Mouse (Mus musculus): Measurements from ENCODE around the gene Hpn. TPM values are rescaled to one million over a fixed set of nuclear protein-coding genes. Genes with fewer than 3 reads are reported as not detected.

The Hpn gene
- polyA plus RNA-seq, 1 experiment from 2014 or later = 0.67 TPM

DNA sequence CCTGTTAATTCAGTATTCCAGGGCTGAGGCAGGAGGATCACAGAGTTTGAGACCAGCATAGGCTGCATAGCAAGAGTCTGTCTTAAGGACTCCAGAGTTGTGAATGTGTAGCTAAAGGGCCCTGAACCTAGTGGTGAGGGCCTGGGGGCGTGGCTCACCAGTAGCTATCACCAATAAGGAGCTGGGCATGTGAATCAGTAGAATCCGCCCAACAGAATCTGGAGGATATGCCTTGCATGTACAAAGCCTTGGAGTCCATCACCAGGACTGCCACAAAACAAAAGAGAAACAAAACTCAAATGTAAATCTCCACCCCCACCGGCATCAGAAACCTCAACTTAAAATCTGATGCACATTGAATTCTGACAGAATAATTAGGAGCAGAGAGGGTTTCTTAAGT lies 33.0 kb upstream of the Hpn start:
- 64% methylated on average over 3 of the region's 3 CpGs for WGBS

GRCm38 (mm10) chr7:31145596-31146160 lies 30.6 kb upstream of the Hpn start:
- 43% methylated on average over 12 of the region's 12 CpGs for WGBS
- no peak for ATAC-seq (ENCODE audit: low read depth)
- H3K36me3 ChIP-seq (ENCODE audit: control insufficient read depth, insufficient read depth, low read length) = peaks cover 33% of the 10 kb centered on the region

More for the DNA sequence above, 33.0 kb upstream of the Hpn start:
- Histone ChIP-seq H3K4me3 (ENCODE audit: low read depth, low read length) (peak overlapping the region; percentile 87), H3K27me3 (ENCODE audit: control insufficient read depth, insufficient read depth, low read length) (no peaks in the 10 kb centered on the region), H3K36me3 (ENCODE audit: control insufficient read depth, insufficient read depth, low read length) (peaks cover 10% of the 10 kb centered on the region; the same call in 1 of the 2 replicates), H3K4me1 (ENCODE audit: control insufficient read depth, insufficient read depth, low read length) (peaks cover 26% of the 10 kb centered on the region), H3K4me2 (ENCODE audit: low read depth, low read length) (peak overlapping the region; percentile 71), H3K9me3 (ENCODE audit: control insufficient read depth, low read length) (no peaks in the 10 kb centered on the region), H3K9ac (replicated peaks; ENCODE audit: low read depth, low read length) (peak overlapping the region; percentile 99), H3K27ac (ENCODE audit: low read depth, low read length) (peak overlapping the region; percentile 99)
- ATAC-seq (ENCODE audit: low read depth) = no peak

GRCm38 (mm10) chr7:31144886-31145285 lies 29.8 kb upstream of the Hpn start:
- H3K9ac ChIP-seq (replicated peaks; ENCODE audit: low read depth, low read length) = no peak overlapping the region
- no peaks in the 10 kb centered on the region for H3K27me3 ChIP-seq (ENCODE audit: control insufficient read depth, insufficient read depth, low read length)
- no peaks in the 10 kb centered on the region for H3K9me3 ChIP-seq (ENCODE audit: control insufficient read depth, low read length)
- H3K27ac ChIP-seq (ENCODE audit: low read depth, low read length) = no peak overlapping the region
- no peak for ATAC-seq (ENCODE audit: low read depth)
- H3K4me1 ChIP-seq (ENCODE audit: control insufficient read depth, insufficient read depth, low read length) = peaks cover 18% of the 10 kb centered on the region
- H3K36me3 ChIP-seq (ENCODE audit: control insufficient read depth, insufficient read depth, low read length) = peaks cover 40% of the 10 kb centered on the region
- H3K4me3 ChIP-seq (ENCODE audit: low read depth, low read length) = no peak overlapping the region
- WGBS = 98% methylated on average over 16 of the region's 16 CpGs
- H3K4me2 ChIP-seq (ENCODE audit: low read depth, low read length) = no peak overlapping the region

More at GRCm38 (mm10) chr7:31145596-31146160, 30.6 kb upstream of the Hpn start:
- Histone ChIP-seq H3K9ac (replicated peaks; ENCODE audit: low read depth, low read length) (no peak overlapping the region), H3K4me3 (ENCODE audit: low read depth, low read length) (no peak overlapping the region), H3K4me1 (ENCODE audit: control insufficient read depth, insufficient read depth, low read length) (peaks cover 18% of the 10 kb centered on the region), H3K9me3 (ENCODE audit: control insufficient read depth, low read length) (no peaks in the 10 kb centered on the region), H3K27me3 (ENCODE audit: control insufficient read depth, insufficient read depth, low read length) (no peaks in the 10 kb centered on the region), H3K27ac (ENCODE audit: low read depth, low read length) (no peak overlapping the region), H3K4me2 (ENCODE audit: low read depth, low read length) (no peak overlapping the region)

GRCm38 (mm10) chr7:31140941-31141340 lies 25.9 kb upstream of the Hpn start:
- Histone ChIP-seq H3K9me3 (ENCODE audit: control insufficient read depth, low read length) (no peaks in the 10 kb centered on the region), H3K27ac (ENCODE audit: low read depth, low read length) (no peak overlapping the region)

DNA sequence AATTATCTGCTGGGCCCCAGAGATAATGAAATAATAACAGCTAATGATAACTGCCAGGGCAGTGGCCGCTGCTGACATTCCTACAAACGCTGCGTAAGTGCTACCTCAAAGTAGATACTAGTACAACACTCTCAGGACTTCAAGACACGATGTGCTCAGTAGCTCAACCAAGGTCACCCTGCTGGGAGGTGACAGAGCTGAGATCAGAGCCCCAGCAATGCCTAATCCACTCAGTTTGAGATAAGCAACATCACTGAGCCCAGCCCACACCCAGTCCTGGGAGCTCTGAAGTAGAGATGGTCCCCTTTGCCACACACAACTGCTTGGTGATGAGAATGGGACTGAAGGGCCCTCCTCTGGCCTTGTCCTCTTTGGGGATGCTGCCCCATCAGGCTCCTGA lies 25.2 kb upstream of the Hpn start:
- 95% methylated on average over 4 of the region's 4 CpGs for WGBS

More at GRCm38 (mm10) chr7:31140941-31141340, 25.9 kb upstream of the Hpn start:
- WGBS = 95% methylated on average over 10 of the region's 10 CpGs
- no peak for ATAC-seq (ENCODE audit: low read depth)
- Histone ChIP-seq H3K36me3 (ENCODE audit: control insufficient read depth, insufficient read depth, low read length) (peaks cover 74% of the 10 kb centered on the region), H3K27me3 (ENCODE audit: control insufficient read depth, insufficient read depth, low read length) (no peaks in the 10 kb centered on the region), H3K4me2 (ENCODE audit: low read depth, low read length) (no peak overlapping the region), H3K4me1 (ENCODE audit: control insufficient read depth, insufficient read depth, low read length) (no peaks in the 10 kb centered on the region), H3K4me3 (ENCODE audit: low read depth, low read length) (no peak overlapping the region), H3K9ac (replicated peaks; ENCODE audit: low read depth, low read length) (no peak overlapping the region)

DNA sequence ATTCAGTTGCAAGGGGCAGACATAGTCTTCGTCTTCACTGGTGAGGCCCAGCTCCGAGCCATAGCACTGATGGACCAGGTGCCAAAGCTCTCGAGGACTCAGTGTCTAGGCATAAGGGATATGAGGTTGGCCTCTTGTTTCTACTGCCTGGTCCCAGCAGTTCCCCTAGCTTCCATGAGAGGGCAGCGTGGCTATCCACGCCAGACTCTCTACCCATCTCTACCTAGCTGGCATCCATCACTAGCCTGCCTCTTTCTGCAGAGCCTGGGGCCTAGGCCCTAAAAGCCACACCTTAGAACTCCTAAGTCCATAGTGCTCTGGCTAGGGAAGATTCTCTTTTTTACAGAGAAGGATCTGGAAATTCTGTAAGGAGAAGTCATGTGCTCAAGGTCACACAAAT lies 24.7 kb upstream of the Hpn start:
- 77% methylated on average over 5 of the region's 5 CpGs for WGBS
- Histone ChIP-seq H3K9me3 (ENCODE audit: control insufficient read depth, low read length) (no peaks in the 10 kb centered on the region), H3K9ac (replicated peaks; ENCODE audit: low read depth, low read length) (no peak overlapping the region), H3K36me3 (ENCODE audit: control insufficient read depth, insufficient read depth, low read length) (peaks cover 85% of the 10 kb centered on the region), H3K4me3 (ENCODE audit: low read depth, low read length) (no peak overlapping the region), H3K27ac (ENCODE audit: low read depth, low read length) (no peak overlapping the region), H3K27me3 (ENCODE audit: control insufficient read depth, insufficient read depth, low read length) (no peaks in the 10 kb centered on the region), H3K4me2 (ENCODE audit: low read depth, low read length) (no peak overlapping the region), H3K4me1 (ENCODE audit: control insufficient read depth, insufficient read depth, low read length) (no peaks in the 10 kb centered on the region)
- peak; percentile 38; the same call in 1 of the 2 replicates for ATAC-seq (ENCODE audit: low read depth)

More for the DNA sequence above, 25.2 kb upstream of the Hpn start:
- H3K4me3 ChIP-seq (ENCODE audit: low read depth, low read length) = no peak overlapping the region
- no peak for ATAC-seq (ENCODE audit: low read depth)
- H3K27ac ChIP-seq (ENCODE audit: low read depth, low read length) = no peak overlapping the region
- no peaks in the 10 kb centered on the region for H3K4me1 ChIP-seq (ENCODE audit: control insufficient read depth, insufficient read depth, low read length)
- H3K36me3 ChIP-seq (ENCODE audit: control insufficient read depth, insufficient read depth, low read length) = peaks cover 80% of the 10 kb centered on the region
- H3K4me2 ChIP-seq (ENCODE audit: low read depth, low read length) = no peak overlapping the region
- H3K9ac ChIP-seq (replicated peaks; ENCODE audit: low read depth, low read length) = no peak overlapping the region
- H3K9me3 ChIP-seq (ENCODE audit: control insufficient read depth, low read length) = no peaks in the 10 kb centered on the region
- H3K27me3 ChIP-seq (ENCODE audit: control insufficient read depth, insufficient read depth, low read length) = no peaks in the 10 kb centered on the region

DNA sequence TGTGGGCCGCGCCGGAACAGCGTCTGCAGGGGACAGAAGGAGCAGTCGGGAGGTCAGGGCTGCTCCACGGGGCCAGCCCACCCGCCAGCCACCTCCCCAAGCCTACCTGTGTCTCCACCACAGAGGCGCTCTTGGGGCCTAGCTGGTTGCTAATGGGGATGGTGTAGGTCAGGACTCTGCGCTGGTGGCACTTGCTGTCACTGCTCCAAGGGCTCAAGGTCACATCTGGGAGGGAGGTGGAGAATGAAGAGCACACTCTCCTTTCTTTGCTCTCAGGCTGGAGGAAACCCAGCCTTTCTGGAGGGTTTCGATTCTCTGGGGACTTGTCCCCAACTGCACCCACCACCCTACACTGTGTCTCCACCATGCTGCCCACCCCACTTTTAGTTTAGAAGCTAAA lies 20.6 kb upstream of the Hpn start:
- 95% methylated on average over 10 of the region's 10 CpGs for WGBS
- Histone ChIP-seq H3K4me3 (ENCODE audit: low read depth, low read length) (no peak overlapping the region), H3K36me3 (ENCODE audit: control insufficient read depth, insufficient read depth, low read length) (peaks cover 97% of the 10 kb centered on the region), H3K9ac (replicated peaks; ENCODE audit: low read depth, low read length) (no peak overlapping the region), H3K27ac (ENCODE audit: low read depth, low read length) (no peak overlapping the region), H3K4me2 (ENCODE audit: low read depth, low read length) (no peak overlapping the region), H3K9me3 (ENCODE audit: control insufficient read depth, low read length) (no peaks in the 10 kb centered on the region), H3K27me3 (ENCODE audit: control insufficient read depth, insufficient read depth, low read length) (no peaks in the 10 kb centered on the region), H3K4me1 (ENCODE audit: control insufficient read depth, insufficient read depth, low read length) (no peaks in the 10 kb centered on the region)
- no peak for ATAC-seq (ENCODE audit: low read depth)

- Histone ChIP-seq H3K36me3 (ENCODE audit: control insufficient read depth, insufficient read depth, low read length) (peaks cover 79% of the 10 kb centered on the region), H3K27me3 (ENCODE audit: control insufficient read depth, insufficient read depth, low read length) (no peaks in the 10 kb centered on the region), H3K4me2 (ENCODE audit: low read depth, low read length) (no peak overlapping the region), H3K9me3 (ENCODE audit: control insufficient read depth, low read length) (no peaks in the 10 kb centered on the region), H3K9ac (replicated peaks; ENCODE audit: low read depth, low read length) (no peak overlapping the region), H3K4me1 (ENCODE audit: control insufficient read depth, insufficient read depth, low read length) (0 out of 2 replicates have a peak, but pooled peaks cover 4% of the 10 kb centered on the region), H3K4me3 (ENCODE audit: low read depth, low read length) (no peak overlapping the region), H3K27ac (ENCODE audit: low read depth, low read length) (no peak overlapping the region)
- ATAC-seq (ENCODE audit: low read depth) = no peak
- WGBS = 90% methylated on average over 4 of the region's 4 CpGs
Observed at GRCm38 (mm10) chr7:31131866-31132265, 16.8 kb upstream of the Hpn start.

GRCm38 (mm10) chr7:31130841-31131240 lies 15.8 kb upstream of the Hpn start:
- H3K27ac ChIP-seq (ENCODE audit: low read depth, low read length) = no peak overlapping the region
- 0 out of 2 replicates have a peak, but pooled peaks have one; percentile 6 for ATAC-seq (ENCODE audit: low read depth)
- peaks cover 10% of the 10 kb centered on the region; the same call in 1 of the 2 replicates for H3K27me3 ChIP-seq (ENCODE audit: control insufficient read depth, insufficient read depth, low read length)
- peaks cover 69% of the 10 kb centered on the region for H3K36me3 ChIP-seq (ENCODE audit: control insufficient read depth, insufficient read depth, low read length)
- H3K4me2 ChIP-seq (ENCODE audit: low read depth, low read length) = no peak overlapping the region
- no peak overlapping the region for H3K9ac ChIP-seq (replicated peaks; ENCODE audit: low read depth, low read length)
- H3K4me3 ChIP-seq (ENCODE audit: low read depth, low read length) = no peak overlapping the region
- 0 out of 2 replicates have a peak, but pooled peaks cover 7% of the 10 kb centered on the region for H3K4me1 ChIP-seq (ENCODE audit: control insufficient read depth, insufficient read depth, low read length)
- no peaks in the 10 kb centered on the region for H3K9me3 ChIP-seq (ENCODE audit: control insufficient read depth, low read length)
- 36% methylated on average over 4 of the region's 4 CpGs for WGBS

Data from neural tube, embryonic 14.5 days (tissue).